11 mouse cellular contexts compared by ENCODE assay signal in genomic region chr9:50724147-50724546, GRCm38 (mm10). TPM values are rescaled to one million over a fixed set of nuclear protein-coding genes. Genes with fewer than 3 reads are reported as not detected.
DNase-seq lines count a peak whose midpoint lies in the region; ATAC-seq lines count a peak whose summit lies in the region.
"Had no signal": no experiment of that assay in that cellular context is flagged by ENCODE, and none has a peak within 500 bp of the region (broad histone marks: within the 10 kb centered on the region; RNA-seq: fewer than 3 reads in every experiment).

No protein-coding gene starts in this region.

- no peaks in the 10 kb centered on the region for H3K9me3 ChIP-seq in heart, embryonic 15.5 days (replicated peaks)
- H3K9me3 ChIP-seq in embryonic facial prominence, embryonic 12.5 days = no peaks in the 10 kb centered on the region
- no peaks in the 10 kb centered on the region for H3K9me3 ChIP-seq in forebrain, embryonic 12.5 days
- H3K9me3 ChIP-seq in limb, embryonic 12.5 days = no peaks in the 10 kb centered on the region

- H3K4me1 ChIP-seq in heart, embryonic 15.5 days (replicated peaks) = peaks cover 56% of the 10 kb centered on the region
- H3K4me1 ChIP-seq in embryonic facial prominence, embryonic 12.5 days = peaks cover 39% of the 10 kb centered on the region
- peaks cover 58% of the 10 kb centered on the region for H3K4me1 ChIP-seq in forebrain, embryonic 12.5 days
- peaks cover 55% of the 10 kb centered on the region for H3K4me1 ChIP-seq in limb, embryonic 12.5 days (replicated peaks)

- peak overlapping the region; percentile 95 for H3K27ac ChIP-seq in heart, embryonic 15.5 days
- peak overlapping the region; percentile 54 for H3K27ac ChIP-seq in embryonic facial prominence, embryonic 12.5 days
- peak overlapping the region; percentile 61; the same call in 1 of the 2 replicates for H3K27ac ChIP-seq in forebrain, embryonic 12.5 days
- H3K27ac ChIP-seq in limb, embryonic 12.5 days = peak overlapping the region; percentile 1; the same call in 1 of the 2 replicates
- H3K27ac ChIP-seq: liver, embryonic 14.5 days had no signal

- DNase-seq in heart, adult 11 months = no peak
- no peak for DNase-seq in ovary, postnatal 36 days (ENCODE audit: low spot score)
- no peak for DNase-seq in urinary bladder, postnatal 25 days (ENCODE audit: low spot score)

- no peak overlapping the region for H3K4me3 ChIP-seq in heart, embryonic 15.5 days
- no peak overlapping the region for H3K4me3 ChIP-seq in embryonic facial prominence, embryonic 12.5 days
- H3K4me3 ChIP-seq in forebrain, embryonic 12.5 days (replicated peaks) = no peak overlapping the region
- H3K4me3 ChIP-seq in limb, embryonic 12.5 days (replicated peaks) = no peak overlapping the region

- no peak for ATAC-seq in heart, embryonic 15.5 days (replicated peaks; ENCODE audit: insufficient number of reproducible peaks, insufficient read depth, low FRiP score, low read depth)
- ATAC-seq in embryonic facial prominence, embryonic 12.5 days (ENCODE audit: insufficient number of reproducible peaks, insufficient read depth, low FRiP score, low TSS enrichment) = no peak
- no peak for ATAC-seq in forebrain, embryonic 12.5 days (ENCODE audit: low FRiP score)
- ATAC-seq in limb, embryonic 12.5 days (ENCODE audit: insufficient number of reproducible peaks, insufficient read depth, low FRiP score, low TSS enrichment, low read depth) = no peak
- no peak for ATAC-seq in erythroblast, adult 5-6 weeks (replicated peaks; ENCODE audit: low FRiP score, poor library complexity, severe bottlenecking)

- H3K4me2 ChIP-seq in heart, embryonic 15.5 days = no peak overlapping the region
- no peak overlapping the region for H3K4me2 ChIP-seq in embryonic facial prominence, embryonic 12.5 days (replicated peaks)
- H3K4me2 ChIP-seq in forebrain, embryonic 12.5 days = 0 out of 2 replicates have a peak overlapping the region, but pooled peaks have one; percentile 13
- peak overlapping the region; percentile 22; the same call in 1 of the 2 replicates for H3K4me2 ChIP-seq in limb, embryonic 12.5 days

- no peak overlapping the region for H3K9ac ChIP-seq in heart, embryonic 15.5 days
- H3K9ac ChIP-seq in embryonic facial prominence, embryonic 12.5 days = no peak overlapping the region
- H3K9ac ChIP-seq in forebrain, embryonic 12.5 days = no peak overlapping the region
- H3K9ac ChIP-seq in limb, embryonic 12.5 days (replicated peaks) = no peak overlapping the region
- H3K9ac ChIP-seq: liver, embryonic 14.5 days had no signal

- H3K27me3 ChIP-seq in heart, embryonic 15.5 days = no peaks in the 10 kb centered on the region
- no peaks in the 10 kb centered on the region for H3K27me3 ChIP-seq in embryonic facial prominence, embryonic 12.5 days
- no peaks in the 10 kb centered on the region; the same call in 1 of the 2 replicates for H3K27me3 ChIP-seq in forebrain, embryonic 12.5 days
- H3K27me3 ChIP-seq in limb, embryonic 12.5 days = no peaks in the 10 kb centered on the region

- no peaks in the 10 kb centered on the region for H3K36me3 ChIP-seq in heart, embryonic 15.5 days
- H3K36me3 ChIP-seq in embryonic facial prominence, embryonic 12.5 days = no peaks in the 10 kb centered on the region
- no peaks in the 10 kb centered on the region for H3K36me3 ChIP-seq in forebrain, embryonic 12.5 days (replicated peaks)
- peaks cover 5% of the 10 kb centered on the region; the same call in 1 of the 2 replicates for H3K36me3 ChIP-seq in limb, embryonic 12.5 days

- WGBS in heart, embryonic 15.5 days = 68% methylated on average over 2 of the region's 2 CpGs
- 68% methylated on average over 2 of the region's 2 CpGs for WGBS in embryonic facial prominence, embryonic 12.5 days
- 93% methylated on average over 2 of the region's 2 CpGs for WGBS in forebrain, embryonic 12.5 days
- 72% methylated on average over 2 of the region's 2 CpGs for WGBS in limb, embryonic 12.5 days

RNA-seq across cellular contexts. Expression of gene Dixdc1, which starts 15.2 kb away (rescaled TPM):
- 9.1 and 9.2 TPM in 2 replicates for polyA plus RNA-seq in heart, embryonic 15.5 days (2015; fragmentation: Nextera tagmentation; extraction: Ambion mirVana)
- 20.2 and 20.8 TPM in 2 replicates for polyA plus RNA-seq in embryonic facial prominence, embryonic 12.5 days (2016; fragmentation: Nextera tagmentation; extraction: Ambion mirVana)
- polyA plus RNA-seq in forebrain, embryonic 12.5 days (2016; fragmentation: Nextera tagmentation; extraction: Ambion mirVana) = 18.2 and 18.6 TPM in 2 replicates
- 29.5 and 30.4 TPM in 2 replicates for polyA plus RNA-seq in limb, embryonic 12.5 days (2016; fragmentation: Nextera tagmentation; extraction: Ambion mirVana)
- total RNA-seq in erythroblast, adult 5-6 weeks (2015; ENCODE audit: low replicate concordance) = not detected in 2 replicates
- total RNA-seq in erythroblast, adult 5-6 weeks (2017; ENCODE audit: low replicate concordance) = 0.68 TPM in 1 of 2 replicates, not detected in the other
- total RNA-seq: neutrophil, adult 5-6 weeks had no signal

RNA-seq across cellular contexts. Expression of gene 2310030G06Rik, which starts 22.2 kb away (rescaled TPM):
- 8.7 and 9.2 TPM in 2 replicates for polyA plus RNA-seq in heart, embryonic 15.5 days (2015; fragmentation: Nextera tagmentation; extraction: Ambion mirVana)
- polyA plus RNA-seq in embryonic facial prominence, embryonic 12.5 days (2016; fragmentation: Nextera tagmentation; extraction: Ambion mirVana) = 4.5 and 4.6 TPM in 2 replicates
- 0.88 and 1.6 TPM in 2 replicates for polyA plus RNA-seq in forebrain, embryonic 12.5 days (2016; fragmentation: Nextera tagmentation; extraction: Ambion mirVana)
- 2.2 and 3.5 TPM in 2 replicates for polyA plus RNA-seq in limb, embryonic 12.5 days (2016; fragmentation: Nextera tagmentation; extraction: Ambion mirVana)
- total RNA-seq in erythroblast, adult 5-6 weeks (2015; ENCODE audit: low replicate concordance) = not detected in 2 replicates
- not detected in 2 replicates for total RNA-seq in erythroblast, adult 5-6 weeks (2017; ENCODE audit: low replicate concordance)
- total RNA-seq: granulocyte monocyte progenitor cell, adult 5-6 weeks; neutrophil, adult 5-6 weeks had no signal

RNA-seq across cellular contexts. Expression of gene Cryab, which starts 27.0 kb away (rescaled TPM):
- polyA plus RNA-seq in heart, embryonic 15.5 days (2015; fragmentation: Nextera tagmentation; extraction: Ambion mirVana) = 978 and 1,330 TPM in 2 replicates
- 25.4 and 36.0 TPM in 2 replicates for polyA plus RNA-seq in embryonic facial prominence, embryonic 12.5 days (2016; fragmentation: Nextera tagmentation; extraction: Ambion mirVana)
- 3.9 and 6.5 TPM in 2 replicates for polyA plus RNA-seq in forebrain, embryonic 12.5 days (2016; fragmentation: Nextera tagmentation; extraction: Ambion mirVana)
- 28.0 and 31.2 TPM in 2 replicates for polyA plus RNA-seq in limb, embryonic 12.5 days (2016; fragmentation: Nextera tagmentation; extraction: Ambion mirVana)
- total RNA-seq in erythroblast, adult 5-6 weeks (2015; ENCODE audit: low replicate concordance) = not detected in 2 replicates
- total RNA-seq in erythroblast, adult 5-6 weeks (2017; ENCODE audit: low replicate concordance) = not detected in 2 replicates
- total RNA-seq: granulocyte monocyte progenitor cell, adult 5-6 weeks; neutrophil, adult 5-6 weeks had no signal

RNA-seq across cellular contexts. Expression of gene Hspb2, which starts 28.0 kb away (rescaled TPM):
- polyA plus RNA-seq in heart, embryonic 15.5 days (2015; fragmentation: Nextera tagmentation; extraction: Ambion mirVana) = 236 and 268 TPM in 2 replicates
- polyA plus RNA-seq in embryonic facial prominence, embryonic 12.5 days (2016; fragmentation: Nextera tagmentation; extraction: Ambion mirVana) = 8.5 and 10.1 TPM in 2 replicates
- polyA plus RNA-seq in forebrain, embryonic 12.5 days (2016; fragmentation: Nextera tagmentation; extraction: Ambion mirVana) = 0.54 TPM in 1 of 2 replicates, not detected in the other
- 13.3 and 19.2 TPM in 2 replicates for polyA plus RNA-seq in limb, embryonic 12.5 days (2016; fragmentation: Nextera tagmentation; extraction: Ambion mirVana)
- total RNA-seq in erythroblast, adult 5-6 weeks (2015; ENCODE audit: low replicate concordance) = not detected in 2 replicates
- not detected in 2 replicates for total RNA-seq in erythroblast, adult 5-6 weeks (2017; ENCODE audit: low replicate concordance)
- total RNA-seq: granulocyte monocyte progenitor cell, adult 5-6 weeks; neutrophil, adult 5-6 weeks had no signal

RNA-seq across cellular contexts. Expression of gene Fdxacb1, which starts 43.9 kb away (rescaled TPM):
- 7.6 and 10.2 TPM in 2 replicates for polyA plus RNA-seq in heart, embryonic 15.5 days (2015; fragmentation: Nextera tagmentation; extraction: Ambion mirVana)
- polyA plus RNA-seq in embryonic facial prominence, embryonic 12.5 days (2016; fragmentation: Nextera tagmentation; extraction: Ambion mirVana) = 10.5 and 12.5 TPM in 2 replicates
- polyA plus RNA-seq in forebrain, embryonic 12.5 days (2016; fragmentation: Nextera tagmentation; extraction: Ambion mirVana) = 10.6 and 11.7 TPM in 2 replicates
- polyA plus RNA-seq in limb, embryonic 12.5 days (2016; fragmentation: Nextera tagmentation; extraction: Ambion mirVana) = 10.9 and 11.3 TPM in 2 replicates
- 2.5 and 5.8 TPM in 2 replicates for total RNA-seq in erythroblast, adult 5-6 weeks (2015; ENCODE audit: low replicate concordance)
- total RNA-seq in erythroblast, adult 5-6 weeks (2017; ENCODE audit: low replicate concordance) = 2.2 and 3.5 TPM in 2 replicates

Comparison
In these comparisons a context has a peak if more than half of its experiments do, and no peak if none do; other contexts are left out.
1. H3K27ac ChIP-seq: peak in every context shown above with its lines; median percentile 95 in heart, embryonic 15.5 days; 61 in forebrain, embryonic 12.5 days; 54 in embryonic facial prominence, embryonic 12.5 days; 1 in limb, embryonic 12.5 days.
2. H3K4me2 ChIP-seq: peak in forebrain, embryonic 12.5 days (single experiment) and limb, embryonic 12.5 days (single experiment); none in heart, embryonic 15.5 days (single experiment) and embryonic facial prominence, embryonic 12.5 days (single experiment).
3. RNA of gene Cryab, which starts 27.0 kb away (polyA plus RNA-seq): 978 to 1,330 TPM in heart, embryonic 15.5 days; 25.4 to 36.0 TPM in embryonic facial prominence, embryonic 12.5 days, 28.0 to 31.2 TPM in limb, embryonic 12.5 days and 3.9 to 6.5 TPM in forebrain, embryonic 12.5 days; every median in the first group is over 10 times any median in the second.